Mouse (Mus musculus) thymus, postnatal 4 days (tissue): ENCODE measurements around the gene Kcnk12.

Source experiments
- DNase-seq: peaks from one replicate; pipeline ENCODE4 v3.0.0; 2021

Gene Kcnk12

DNA sequence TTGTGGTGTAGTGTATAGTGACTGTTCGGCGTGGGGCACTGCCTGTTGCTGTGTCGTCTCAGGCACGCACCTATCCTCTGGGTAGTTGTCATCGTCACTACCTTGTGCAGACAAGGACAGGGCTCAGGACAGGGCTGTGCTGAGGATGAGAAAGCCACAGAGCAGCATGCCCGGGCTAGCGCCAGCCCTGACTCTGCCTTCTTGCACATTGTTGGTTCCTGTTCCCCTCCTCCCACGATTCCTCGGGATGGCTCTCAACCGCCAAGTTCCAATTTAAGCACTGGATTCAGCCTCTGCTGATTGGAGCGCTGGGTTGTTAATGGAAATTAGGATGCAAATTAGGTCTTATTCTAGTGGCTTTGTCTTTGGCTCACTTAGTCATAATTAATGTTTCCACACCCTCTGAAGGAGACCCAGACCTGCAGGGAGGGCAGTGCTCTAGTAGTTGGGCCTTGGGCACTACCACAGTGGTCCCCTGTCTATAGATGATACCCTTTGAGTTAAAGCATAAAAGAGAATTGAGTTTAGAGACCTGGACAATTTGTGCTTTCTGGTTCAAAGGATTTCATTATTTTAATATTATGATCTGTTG, 101.8 kb downstream of the Kcnk12 start:
- DNase-seq = no peak
